Mouse (Mus musculus): ENCODE measurements around the gene Rgl1.

Rgl1 gene

DNA sequence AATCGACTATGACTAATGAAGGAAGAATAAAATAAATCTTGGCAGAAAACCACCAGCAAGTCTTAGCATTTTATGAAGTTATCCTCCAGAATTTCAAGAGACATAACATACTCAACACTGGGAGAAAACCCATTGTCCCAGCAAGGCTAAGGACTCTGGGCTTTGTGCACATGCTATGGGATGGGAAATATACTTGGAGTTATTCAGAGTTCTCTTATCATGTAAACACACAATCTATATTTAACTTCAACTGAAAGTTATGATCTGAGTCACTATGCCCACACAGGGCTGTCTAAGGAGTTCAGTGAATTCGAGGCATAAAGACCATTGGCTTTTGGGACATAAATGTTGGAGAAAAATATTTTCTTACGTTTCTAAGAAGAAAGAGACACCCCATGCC is 215.2 kb downstream of the Rgl1 start:
- DNase-seq (ENCODE audit: low read depth, low spot score) = no peak

DNA sequence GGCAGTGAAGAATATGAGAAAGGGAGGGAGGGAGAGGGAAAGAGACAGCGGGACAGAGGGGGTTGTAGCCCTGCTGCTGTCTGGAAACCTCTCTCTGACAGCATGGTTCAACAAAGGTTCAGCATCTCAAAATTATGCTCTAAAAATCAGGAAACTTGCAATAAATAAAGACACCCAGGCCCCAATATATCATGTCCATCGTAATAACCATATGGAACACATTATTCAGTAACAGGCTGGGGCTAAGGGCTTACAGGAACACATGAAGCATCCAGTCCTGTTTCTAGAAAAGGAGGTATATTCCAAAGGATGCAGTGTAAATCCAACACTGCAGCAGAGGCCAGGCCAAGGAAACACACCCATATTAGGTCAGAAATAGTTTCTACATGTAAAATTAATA is 215.6 kb downstream of the Rgl1 start:
- DNase-seq (ENCODE audit: low read depth, low spot score) = no peak

DNA sequence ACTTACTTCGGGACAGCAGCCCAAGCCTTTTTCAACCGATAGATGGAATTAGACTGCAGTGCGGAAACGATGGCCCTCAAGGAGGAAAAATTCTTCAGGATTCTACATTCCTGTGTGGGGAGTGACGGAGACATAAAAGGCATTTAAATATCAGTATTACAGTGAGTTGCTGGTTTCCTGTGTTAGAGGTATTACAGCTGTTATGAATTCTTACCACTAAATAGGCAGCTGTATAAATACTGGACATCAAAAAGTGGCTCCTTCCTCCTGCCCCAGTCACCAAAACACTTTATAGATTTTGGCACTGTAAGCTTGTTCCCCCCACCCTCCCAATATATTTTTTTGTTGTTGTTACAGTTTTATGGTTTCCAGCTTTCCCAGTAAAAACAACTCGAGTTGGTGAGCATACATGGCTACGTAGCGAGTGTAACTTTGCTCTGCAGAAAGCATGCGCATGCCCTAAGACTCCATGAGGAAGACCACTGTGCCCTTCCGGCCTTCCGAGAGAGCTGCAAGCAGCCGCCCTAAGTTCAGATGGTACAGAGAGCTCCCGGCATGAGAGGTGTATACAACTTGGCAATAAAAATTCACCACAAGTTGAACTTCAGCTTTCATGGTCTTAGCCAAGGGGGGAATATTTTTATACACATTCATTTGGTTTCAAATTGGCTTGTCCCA is 217.0 kb downstream of the Rgl1 start:
- no peak for DNase-seq (ENCODE audit: low read depth, low spot score)

DNA sequence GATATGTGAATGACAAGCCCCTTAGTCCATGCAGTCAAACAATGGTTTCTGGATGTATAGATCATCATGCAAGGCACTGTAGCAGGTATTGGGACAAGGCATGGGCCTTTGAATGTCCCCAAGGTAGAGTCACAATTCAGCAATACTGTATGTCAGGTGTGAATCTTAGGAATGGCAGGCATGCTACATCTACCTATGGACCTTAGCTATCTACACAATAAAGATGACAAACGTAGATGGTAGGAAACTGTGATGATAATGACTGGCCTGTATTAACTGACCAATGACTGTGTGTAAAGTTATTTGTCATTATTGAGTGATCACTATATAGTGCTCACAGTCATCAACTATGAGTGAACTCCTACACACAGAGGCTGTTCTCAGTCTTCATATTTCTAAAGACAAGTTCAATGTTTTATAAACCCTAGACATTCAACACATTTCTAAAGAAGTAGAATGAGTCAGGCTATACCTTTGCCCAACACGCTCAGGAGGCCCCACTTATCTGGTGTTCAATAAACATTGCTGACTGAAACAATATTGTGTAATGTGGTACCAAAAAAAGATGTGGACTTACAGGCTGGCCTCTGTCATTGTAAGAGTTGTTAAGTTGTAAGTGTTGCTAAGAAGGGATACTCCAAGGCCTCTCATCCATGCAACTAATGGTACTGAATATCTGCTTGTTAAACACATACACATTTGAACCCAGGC is 222.5 kb downstream of the Rgl1 start:
- no peak for DNase-seq (ENCODE audit: low read depth, low spot score)

DNA sequence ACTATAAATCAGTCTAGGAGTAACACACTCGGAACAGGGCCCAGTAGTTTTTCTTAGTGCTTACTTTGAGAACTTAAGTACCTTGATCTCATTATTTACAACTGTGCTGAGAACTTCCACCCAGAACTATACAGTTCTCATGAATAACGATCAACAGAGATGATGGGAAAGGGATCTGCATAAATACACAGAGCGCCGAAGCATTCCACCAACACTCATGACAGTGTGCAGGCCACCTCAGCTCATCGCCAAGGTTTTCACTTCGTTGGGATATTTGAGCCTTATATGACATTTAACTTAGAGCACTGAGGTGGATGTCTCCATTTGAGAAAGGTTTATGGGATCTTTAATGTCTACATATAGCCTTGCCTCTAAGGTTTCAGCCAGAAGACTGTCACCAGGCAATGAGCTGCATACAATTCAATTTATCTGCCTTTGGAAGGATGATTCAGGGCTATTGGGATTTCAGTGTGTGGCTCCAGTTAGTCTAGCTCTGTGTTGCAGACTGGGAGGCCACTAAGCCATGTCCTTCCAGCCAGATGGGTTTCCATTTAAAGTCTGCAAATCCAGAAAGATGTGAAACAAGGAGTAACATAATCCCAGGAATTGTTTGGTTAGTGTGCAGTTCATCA is 223.3 kb downstream of the Rgl1 start:
- no peak for DNase-seq (ENCODE audit: low read depth, low spot score)

DNA sequence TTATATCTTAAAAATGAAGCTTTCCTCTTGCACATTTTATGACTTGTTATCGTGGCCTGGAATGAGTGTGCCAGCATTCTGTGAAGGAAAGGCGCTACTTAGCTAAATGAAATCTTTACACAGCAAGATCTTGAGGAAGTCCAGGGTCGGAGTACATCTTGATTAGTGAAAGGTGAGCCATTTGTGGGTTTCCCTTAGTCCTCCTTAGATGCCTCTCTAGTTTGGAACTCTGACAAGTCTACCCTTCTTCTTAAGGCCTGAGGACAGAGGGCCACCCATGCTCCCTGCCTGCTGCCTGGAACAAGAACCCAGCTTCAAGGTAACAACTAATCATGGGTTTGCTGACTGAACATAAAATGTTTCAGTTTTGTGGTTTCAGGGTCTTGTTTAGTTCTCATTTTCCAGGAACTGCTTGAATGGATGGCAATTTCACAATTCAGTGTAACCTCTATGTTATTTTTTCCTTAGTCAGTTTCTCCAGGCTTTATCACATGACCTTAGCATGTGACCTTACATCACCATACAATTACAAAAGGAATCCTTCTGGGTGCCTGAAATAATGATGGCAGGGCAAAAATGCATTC is 225.8 kb downstream of the Rgl1 start:
- DNase-seq (ENCODE audit: low read depth, low spot score) = no peak

DNA sequence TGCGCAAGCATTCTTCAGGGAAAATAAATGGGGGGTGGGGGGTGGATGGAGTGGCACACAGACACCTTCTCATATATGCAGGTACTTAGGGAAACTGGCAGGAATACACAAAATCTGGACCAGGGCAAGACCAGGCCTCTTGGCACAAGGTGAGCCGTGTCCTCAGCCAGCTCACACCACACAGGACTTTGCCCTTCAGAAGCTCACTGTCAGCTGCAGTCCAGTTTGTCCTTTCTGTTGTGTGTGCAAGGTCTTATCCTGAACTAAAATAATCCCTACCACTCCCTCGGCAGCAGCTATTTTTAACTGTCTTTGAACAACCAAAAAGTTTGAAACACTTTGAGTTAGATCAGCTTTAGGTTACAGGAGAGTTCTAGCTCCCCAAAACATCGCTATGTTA is 227.3 kb downstream of the Rgl1 start:
- DNase-seq (ENCODE audit: low read depth, low spot score) = no peak

DNA sequence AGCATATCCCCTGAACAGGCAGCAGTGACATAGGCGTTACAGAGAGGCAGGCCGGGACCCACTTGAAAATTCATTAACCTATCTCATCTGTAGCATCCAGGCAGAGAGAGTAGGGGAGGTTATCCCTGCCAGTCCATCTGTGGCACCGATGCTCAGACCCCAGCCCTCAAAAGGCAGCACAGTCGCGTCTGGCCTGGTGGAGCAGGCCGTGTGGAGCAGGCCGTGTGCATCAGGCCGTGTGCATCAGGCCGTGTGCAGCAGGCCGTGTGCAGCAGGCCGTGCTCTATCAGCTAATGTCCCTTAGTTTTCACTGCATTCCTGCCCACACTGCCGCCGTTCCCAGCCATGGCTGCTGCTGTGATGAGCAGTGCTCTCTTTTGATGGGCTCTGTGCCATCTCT is 229.0 kb downstream of the Rgl1 start:
- DNase-seq (ENCODE audit: low read depth, low spot score) = no peak

DNA sequence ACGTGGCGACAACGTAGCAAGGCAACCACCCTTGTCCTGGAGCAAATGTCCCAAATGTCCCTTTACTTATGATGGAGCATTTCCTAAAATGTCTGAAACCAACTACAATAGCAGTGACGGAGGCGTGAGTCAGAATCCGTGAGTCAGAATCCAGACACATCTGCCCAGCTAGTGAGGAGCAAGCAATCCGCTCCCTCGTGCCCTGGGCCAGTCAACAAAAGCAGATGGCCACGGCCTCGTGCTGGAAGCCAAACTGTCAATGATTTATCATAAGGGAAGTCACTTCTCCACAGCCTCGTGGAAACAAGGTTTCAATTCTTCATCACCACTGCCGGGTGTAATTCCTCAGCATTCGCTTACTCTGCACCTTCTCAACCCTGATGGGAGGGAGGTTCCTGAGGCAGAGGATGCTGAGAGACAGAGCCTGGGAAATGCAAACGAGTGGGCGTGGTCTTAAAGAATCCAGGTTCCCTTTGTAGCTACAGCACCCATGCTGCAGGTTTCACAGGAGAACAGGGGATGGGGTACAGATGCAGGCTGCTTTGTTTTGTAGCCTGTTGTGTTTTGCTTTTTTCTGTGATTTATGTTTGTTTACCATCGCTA is 229.6 kb downstream of the Rgl1 start:
- no peak for DNase-seq (ENCODE audit: low read depth, low spot score)

DNA sequence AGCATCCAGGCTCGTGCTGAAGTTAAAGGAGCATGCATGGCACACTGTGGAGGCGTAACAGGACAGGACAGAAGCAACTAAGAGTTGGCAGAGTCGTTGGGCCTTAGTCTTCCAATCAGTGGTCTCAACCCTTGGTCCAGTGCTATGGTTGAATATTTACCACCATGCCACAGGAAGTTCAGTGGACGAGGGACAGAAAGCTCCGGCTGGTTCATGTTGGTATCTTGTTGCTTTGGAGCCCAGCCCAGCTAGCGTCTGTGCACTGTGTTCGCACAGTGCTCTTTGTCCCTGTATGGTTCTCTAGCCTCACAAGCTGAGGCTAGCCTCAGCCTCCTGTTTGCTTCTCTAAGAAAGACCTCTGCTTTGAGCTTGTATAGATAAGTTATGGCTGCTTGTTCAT is 231.6 kb downstream of the Rgl1 start:
- DNase-seq (ENCODE audit: low read depth, low spot score) = no peak

DNA sequence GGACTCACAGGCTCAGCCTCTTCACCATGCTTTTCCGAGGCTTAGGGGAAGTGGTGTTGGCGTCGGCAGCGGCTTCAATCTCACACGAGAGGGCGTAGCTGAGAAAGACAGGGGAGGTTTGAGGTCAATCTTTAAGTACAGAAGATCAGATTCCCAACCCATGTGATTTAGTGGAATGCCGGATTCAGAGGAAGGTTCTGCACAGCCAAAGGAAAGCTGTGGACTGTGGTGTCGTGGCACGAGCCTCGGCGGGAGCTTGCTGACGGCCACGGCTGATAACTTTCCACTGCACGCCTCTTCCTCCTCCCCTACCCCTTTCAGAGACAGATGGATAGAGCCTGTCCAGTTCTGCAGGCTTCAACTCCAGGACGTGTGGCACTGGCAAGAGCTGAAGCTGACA is 234.7 kb downstream of the Rgl1 start:
- no peak for DNase-seq (ENCODE audit: low read depth, low spot score)

DNA sequence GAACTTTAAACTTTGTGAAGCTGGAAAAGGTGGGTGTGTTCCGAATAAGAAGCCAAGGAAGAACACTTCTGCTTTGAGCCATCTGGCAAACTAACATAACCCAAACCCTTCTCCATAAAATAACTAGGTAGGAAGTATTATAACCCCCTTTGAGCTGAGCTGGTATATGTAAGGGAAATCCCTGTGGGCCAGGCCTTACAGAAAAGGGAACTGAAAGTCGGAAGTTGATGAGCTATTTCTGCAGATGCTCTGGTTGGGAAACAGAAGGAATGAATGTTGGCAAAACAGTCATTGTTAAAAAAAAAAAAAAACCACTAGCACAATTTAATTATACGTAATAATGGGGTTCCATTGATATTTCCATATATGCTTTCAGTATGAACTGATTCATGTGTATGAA is 237.4 kb downstream of the Rgl1 start:
- DNase-seq (ENCODE audit: low read depth, low spot score) = no peak

DNA sequence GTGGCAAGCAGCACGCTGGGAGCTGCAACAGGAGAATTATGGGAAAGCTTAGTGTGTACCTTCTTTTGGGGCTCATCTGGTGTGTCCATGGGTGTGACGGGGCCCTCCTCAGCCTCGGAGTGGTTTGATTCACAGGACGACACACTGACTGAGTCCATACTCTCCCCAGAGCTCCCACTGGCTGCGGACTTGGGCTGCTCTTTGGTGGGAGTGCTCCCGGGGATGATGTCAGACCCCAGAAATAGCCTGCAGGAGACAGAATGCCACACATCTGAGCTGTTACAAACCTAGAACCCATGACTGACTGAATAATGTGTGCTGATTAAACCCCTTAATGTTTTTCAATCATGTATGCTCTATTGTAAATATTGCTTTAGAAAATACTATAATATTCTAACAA is 237.9 kb downstream of the Rgl1 start:
- no peak for DNase-seq (ENCODE audit: low read depth, low spot score)

DNA sequence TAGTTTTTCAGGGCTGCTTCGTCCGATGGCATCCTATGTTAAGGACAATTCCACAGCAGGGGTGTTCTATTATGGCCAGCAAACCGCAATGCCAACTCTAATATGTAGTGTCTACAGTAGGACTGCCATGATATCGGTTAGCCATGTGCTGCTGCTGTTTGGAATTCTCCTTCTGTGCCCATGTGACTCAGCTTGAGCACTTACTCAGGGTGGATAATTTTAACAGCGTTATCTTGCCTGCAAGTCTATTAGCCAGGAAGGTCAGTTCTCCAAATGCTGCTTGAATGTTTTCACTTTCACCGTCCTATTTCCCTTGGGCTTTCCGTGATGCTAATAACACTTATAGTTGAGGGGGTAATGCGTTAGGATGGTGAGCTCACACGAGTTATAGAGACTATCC is 240.0 kb downstream of the Rgl1 start:
- DNase-seq (ENCODE audit: low read depth, low spot score) = no peak

DNA sequence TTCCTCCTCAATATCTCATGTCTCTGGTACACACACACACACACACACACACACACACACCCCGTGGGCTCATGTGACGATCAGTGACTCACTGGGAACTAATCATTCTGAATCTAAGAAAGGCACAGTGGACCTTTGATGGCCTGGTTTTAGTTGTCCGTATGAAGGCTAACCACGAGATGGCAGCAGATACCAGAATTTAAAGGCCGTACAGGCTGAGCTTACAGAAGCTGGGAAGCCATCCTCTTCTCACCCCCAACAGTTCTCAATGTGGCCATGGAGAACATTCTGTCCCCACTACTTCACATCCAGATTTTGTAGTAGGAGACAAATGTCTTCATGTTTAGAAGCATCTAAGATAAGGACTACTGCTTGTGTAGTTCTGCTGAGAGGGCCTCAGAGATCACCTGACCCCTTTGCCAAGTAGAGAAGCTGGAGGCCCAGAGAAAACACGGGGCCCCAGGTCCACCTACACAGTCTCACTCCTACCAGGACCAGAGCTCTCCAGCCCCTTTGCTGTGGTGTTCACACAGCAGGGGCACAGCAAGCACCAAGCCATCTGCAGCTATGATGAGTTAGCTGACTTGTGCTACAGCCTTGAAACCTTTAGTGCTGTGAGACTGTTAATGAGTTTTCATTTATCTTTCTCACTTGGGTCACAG is 241.0 kb downstream of the Rgl1 start:
- DNase-seq (ENCODE audit: low read depth, low spot score) = peak; percentile 75

DNA sequence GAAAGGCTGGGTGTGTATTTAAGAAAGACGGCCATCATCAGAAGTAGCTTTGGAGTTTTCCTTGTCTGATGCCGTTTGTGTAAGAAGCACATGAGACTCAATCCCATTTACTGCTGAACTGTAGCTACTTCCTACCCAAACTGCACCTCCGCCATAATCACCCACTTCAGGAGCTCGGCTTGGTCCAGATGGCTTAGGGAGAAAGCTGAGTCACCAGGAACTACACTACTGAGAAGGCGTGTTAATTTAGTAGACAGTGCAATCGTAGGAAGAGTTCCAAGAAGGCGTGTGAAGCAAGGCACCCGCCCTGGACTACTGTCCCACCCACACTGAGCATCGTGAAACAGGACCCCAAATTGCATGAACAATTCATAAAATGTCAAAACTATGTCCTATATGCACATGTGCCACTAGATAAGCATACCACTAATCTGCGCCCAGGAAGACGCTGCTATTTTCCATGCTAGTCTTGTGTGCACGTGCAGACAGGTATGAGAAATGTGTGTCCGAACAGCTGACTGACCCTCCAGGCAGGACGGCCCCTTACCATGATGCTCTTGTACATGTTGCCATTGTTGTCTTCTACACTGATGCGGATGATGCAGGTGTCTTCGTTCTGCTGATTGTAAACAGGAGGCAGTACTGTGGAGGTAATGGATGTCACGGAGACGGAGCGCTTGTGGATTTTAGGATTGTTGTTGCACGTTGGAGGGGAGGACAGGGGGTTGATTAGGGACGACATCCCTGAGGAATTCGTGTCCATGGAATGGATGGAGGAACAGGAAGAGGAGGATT is 241.9 kb downstream of the Rgl1 start:
- no peak for DNase-seq (ENCODE audit: low read depth, low spot score)

DNA sequence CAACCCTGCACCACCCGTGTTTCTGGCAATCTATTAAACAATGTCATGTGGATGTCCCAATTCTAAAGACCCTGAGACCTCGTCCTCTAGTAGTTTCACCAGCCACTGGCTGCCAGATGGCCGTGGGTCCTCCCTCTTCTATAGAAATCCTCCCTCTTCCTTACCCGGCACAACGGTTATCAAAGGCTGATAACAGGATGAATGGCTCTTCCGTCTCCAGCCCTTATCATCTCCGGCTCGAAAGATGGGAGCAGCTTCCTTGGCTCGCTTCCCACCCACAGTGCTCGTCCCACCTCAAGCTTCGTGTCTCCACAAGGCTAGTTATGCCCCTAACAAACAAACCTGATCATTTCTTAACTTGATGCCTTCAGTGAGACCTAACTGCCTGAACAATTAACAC is 242.9 kb downstream of the Rgl1 start:
- no peak for DNase-seq (ENCODE audit: low read depth, low spot score)

DNA sequence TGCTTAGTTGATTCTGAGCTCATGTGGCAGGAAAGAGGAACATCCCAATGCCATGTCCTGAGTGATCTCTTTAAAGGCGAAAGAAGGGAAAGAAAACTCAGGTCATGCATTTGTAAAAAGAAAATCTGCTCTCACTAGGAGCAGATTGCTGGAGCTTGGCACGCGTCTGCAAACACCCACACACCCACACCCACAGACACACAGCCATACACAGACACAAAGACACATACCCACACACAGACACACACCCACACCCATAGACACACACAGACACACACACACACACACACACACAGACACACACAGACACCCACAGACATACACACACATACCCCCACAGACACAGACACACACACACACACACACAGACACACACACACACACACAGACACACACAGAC is 243.9 kb downstream of the Rgl1 start:
- DNase-seq (ENCODE audit: low read depth, low spot score) = no peak

DNA sequence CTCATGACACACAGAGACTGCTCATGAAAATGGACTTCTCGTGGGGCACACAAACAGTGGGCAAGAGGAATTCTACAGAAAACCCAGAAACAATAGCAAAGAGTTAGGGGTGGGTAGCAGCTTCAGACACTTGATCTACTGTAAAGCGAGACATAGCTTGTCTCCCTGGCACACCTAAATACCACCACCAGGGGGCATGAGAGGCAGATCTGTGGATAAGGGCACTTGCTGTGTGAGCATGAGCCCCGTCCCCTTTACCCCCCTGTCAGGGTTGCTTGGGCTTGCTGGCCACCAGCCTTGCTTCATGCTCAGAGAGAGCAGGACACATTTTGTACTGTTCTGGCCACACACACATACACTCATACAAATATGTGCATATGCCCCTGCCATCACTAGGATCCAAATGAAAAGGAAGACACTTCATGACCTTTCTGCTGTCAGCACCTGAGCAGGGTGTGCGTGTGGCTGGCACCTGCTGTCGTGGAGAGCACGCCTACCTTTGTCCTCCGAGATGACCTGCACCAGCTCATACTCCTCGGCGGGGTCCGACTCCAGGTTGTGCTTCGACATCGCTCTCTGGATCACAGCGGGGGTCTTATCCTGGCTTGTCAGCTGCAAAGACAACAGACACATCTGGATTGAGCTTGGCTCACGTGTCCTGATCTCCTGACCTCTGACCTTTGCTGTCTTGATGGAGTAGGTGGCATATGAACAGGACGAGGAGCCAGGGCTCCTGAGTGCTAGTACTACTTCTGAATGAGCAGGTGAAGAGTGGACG is 245.2 kb downstream of the Rgl1 start:
- peak; percentile 57 for DNase-seq (ENCODE audit: low read depth, low spot score)

DNA sequence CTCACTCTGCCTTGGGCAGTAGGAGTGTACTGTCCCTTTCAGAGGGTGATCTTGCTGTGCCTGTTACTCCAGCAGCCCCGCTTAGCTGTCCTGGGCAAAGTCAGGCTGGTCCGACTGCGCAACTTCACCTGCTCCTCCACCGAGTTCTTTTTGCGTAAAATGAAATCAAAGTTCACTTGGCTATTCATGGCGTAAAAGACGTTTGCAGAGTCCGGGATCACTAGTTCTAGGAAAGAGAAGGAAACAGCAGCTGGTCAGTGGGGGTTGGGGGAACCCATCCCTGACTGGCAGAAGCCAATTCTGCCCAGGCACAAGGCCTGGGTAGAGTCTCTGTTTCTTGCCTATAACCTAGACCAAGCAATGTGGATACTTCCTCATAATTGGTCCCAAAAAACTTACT is 247.2 kb downstream of the Rgl1 start:
- no peak for DNase-seq (ENCODE audit: low read depth, low spot score)

Measured in CD4-positive, CD25-positive, alpha-beta regulatory T cell, adult 2 months (primary cell).